Mouse (Mus musculus): ENCODE data around the gene Tor1aip2. TPM values are rescaled to one million over a fixed set of nuclear protein-coding genes. Genes with fewer than 3 reads are reported as not detected.
"Not testable (repeated sequence)": the region's sequence is repeated elsewhere in the genome, so short reads cannot be mapped to it uniquely, and the experiment has no call there.

The Tor1aip2 gene
- polyA plus RNA-seq, 1 experiment from 2014 or later = 69.4 TPM

DNA sequence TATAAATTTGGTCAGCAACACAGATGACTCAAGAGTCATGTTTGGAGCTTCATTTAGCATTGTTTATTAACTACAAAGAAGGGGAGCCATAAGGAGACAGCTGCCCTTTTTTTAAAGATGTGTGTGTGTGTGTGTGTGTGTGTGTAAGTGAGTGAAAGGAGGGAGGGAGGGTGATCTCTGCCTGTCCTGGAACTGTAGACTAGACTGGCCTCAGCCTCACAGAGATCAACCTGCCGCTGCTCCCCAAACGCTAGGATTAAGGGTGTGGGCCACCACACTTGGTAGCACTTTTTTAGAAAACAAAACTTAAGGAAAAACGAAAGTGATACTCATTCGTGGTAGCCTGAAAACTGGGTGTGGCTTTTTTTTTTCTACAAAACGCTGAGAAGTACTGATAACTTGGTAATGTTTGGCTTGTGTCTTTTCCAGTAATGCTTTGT lies 2.0 kb downstream of the Tor1aip2 start:
- Histone ChIP-seq H3K27me3 (replicated peaks; ENCODE audit: control insufficient read depth, insufficient read depth, low read length) (no peaks in the 10 kb centered on the region), H3K4me1 (replicated peaks; ENCODE audit: control insufficient read depth, insufficient read depth, low read length) (peaks cover 19% of the 10 kb centered on the region), H3K36me3 (ENCODE audit: control insufficient read depth, insufficient read depth) (peaks cover 4% of the 10 kb centered on the region; the same call in 1 of the 2 replicates), H3K4me3 (replicated peaks; ENCODE audit: low read length) (no peak overlapping the region), H3K9ac (replicated peaks; ENCODE audit: low read depth, low read length) (no peak overlapping the region), H3K4me2 (ENCODE audit: low read length) (no peak overlapping the region), H3K9me3 (ENCODE audit: control insufficient read depth, low read length) (no peaks in the 10 kb centered on the region), H3K27ac (ENCODE audit: low read length) (no peak overlapping the region)
- ATAC-seq = no peak
- 65% methylated on average over 5 of the region's 5 CpGs for WGBS

DNA sequence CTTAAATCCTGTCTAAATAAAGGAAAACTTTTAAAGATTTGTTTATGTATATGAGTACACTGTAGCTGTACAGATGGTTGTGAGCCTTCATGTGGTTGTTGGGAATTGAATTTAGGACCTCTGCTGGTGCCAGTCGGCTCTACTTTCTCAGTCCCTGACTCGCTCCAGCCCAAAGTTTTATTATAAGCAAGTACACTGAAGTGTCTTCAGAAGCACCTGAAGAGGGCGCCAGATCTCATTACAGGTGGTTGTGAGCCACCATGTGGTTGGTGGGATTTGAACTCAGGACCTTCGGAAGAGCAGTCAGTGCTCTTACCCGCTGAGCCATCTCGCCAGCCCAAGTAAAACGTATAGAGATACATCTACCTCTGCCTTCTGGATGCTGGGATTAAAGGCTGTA lies 4.8 kb downstream of the Tor1aip2 start:
- H3K4me2 ChIP-seq (ENCODE audit: low read length); H3K27me3 ChIP-seq (replicated peaks; ENCODE audit: control insufficient read depth, insufficient read depth, low read length); H3K9ac ChIP-seq (replicated peaks; ENCODE audit: low read depth, low read length); H3K27ac ChIP-seq (ENCODE audit: low read length); H3K9me3 ChIP-seq (ENCODE audit: control insufficient read depth, low read length); ATAC-seq; H3K4me3 ChIP-seq (replicated peaks; ENCODE audit: low read length); H3K36me3 ChIP-seq (ENCODE audit: control insufficient read depth, insufficient read depth): not testable (repeated sequence)
- WGBS = 62% methylated on average over 7 of the region's 7 CpGs
- H3K4me1 ChIP-seq (replicated peaks; ENCODE audit: control insufficient read depth, insufficient read depth, low read length) = peaks cover 20% of the 10 kb centered on the region

DNA sequence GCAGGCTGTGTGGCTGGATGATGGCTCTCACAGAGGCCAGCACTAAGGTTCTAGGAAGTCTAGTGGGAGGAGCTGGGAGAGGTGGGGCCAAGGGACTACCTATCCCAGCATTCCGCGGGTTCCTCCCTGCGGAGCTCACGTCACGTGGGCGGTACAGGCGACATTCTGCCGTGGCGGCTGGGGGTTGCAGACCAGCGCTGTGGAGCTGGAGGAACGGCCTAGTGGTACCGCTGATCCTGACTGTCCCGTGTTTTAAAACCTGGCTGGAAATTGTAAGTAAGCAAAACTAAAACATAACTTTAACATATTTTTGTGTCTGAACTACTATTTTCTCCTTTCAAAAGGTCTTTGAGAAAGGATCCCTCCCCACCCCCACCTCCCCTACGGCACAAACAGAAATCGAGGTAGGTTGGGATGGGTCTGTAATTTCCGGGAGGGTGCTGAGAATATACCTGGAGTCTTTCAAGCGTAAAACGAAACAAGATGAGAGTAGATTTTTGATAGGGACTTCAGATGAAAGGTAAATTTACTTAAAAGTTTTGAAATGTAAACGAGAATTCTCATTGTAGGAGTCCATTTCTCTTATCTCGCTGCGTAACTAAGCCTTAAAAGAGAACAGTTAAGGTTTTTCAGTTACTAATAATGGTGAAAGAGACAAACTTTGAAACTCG lies 5.7 kb downstream of the Tor1aip2 start:
- Histone ChIP-seq H3K27ac (ENCODE audit: low read length) (no peak overlapping the region), H3K4me1 (replicated peaks; ENCODE audit: control insufficient read depth, insufficient read depth, low read length) (peaks cover 19% of the 10 kb centered on the region), H3K36me3 (ENCODE audit: control insufficient read depth, insufficient read depth) (no peaks in the 10 kb centered on the region), H3K9ac (replicated peaks; ENCODE audit: low read depth, low read length) (peak overlapping the region; percentile 57), H3K4me2 (ENCODE audit: low read length) (peak overlapping the region; percentile 62), H3K27me3 (replicated peaks; ENCODE audit: control insufficient read depth, insufficient read depth, low read length) (no peaks in the 10 kb centered on the region), H3K9me3 (ENCODE audit: control insufficient read depth, low read length) (no peaks in the 10 kb centered on the region), H3K4me3 (replicated peaks; ENCODE audit: low read length) (peak overlapping the region; percentile 71)
- 1% methylated on average over 22 of the region's 22 CpGs for WGBS
- ATAC-seq = peak; percentile 89

DNA sequence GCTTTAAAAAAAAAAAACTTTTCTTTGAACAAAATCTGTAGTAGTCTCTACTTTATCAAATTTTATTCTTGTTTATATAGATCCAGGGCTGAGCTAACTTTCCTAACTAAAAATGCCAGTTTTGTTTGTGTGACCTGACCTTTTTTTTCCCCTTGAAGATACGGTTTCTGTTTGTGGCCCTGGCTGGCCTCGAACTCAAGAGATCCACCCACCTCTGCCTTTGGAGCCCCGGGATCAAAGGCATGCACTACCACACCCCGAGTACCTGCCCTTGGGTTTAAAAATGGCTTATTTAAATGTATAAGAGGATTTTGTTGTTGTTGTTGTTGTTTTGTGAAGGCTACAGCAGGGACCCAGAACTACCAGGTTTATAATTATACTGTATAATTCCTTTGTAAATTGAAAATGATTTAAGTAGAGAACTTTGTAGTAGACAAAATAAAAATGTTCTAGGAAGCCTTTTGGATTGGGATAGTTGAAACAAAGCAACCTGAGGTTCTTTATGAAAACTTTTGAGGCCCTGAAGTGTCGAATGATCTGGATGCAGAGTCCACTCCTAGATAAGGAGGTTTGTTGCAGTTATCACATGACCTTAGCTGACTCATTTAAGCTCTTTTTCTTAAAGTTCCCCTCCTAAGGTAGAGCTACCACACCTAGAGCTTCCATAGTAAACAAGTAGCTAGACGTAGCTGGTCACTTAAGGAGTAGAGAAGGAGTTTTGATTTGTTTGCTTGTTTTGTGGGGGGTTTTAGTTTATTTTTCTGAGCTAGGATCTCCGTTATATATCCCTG lies 6.4 kb downstream of the Tor1aip2 start:
- Histone ChIP-seq H3K4me1 (replicated peaks; ENCODE audit: control insufficient read depth, insufficient read depth, low read length) (peaks cover 18% of the 10 kb centered on the region), H3K4me2 (ENCODE audit: low read length) (peak overlapping the region; percentile 55), H3K27me3 (replicated peaks; ENCODE audit: control insufficient read depth, insufficient read depth, low read length) (no peaks in the 10 kb centered on the region), H3K36me3 (ENCODE audit: control insufficient read depth, insufficient read depth) (no peaks in the 10 kb centered on the region), H3K9ac (replicated peaks; ENCODE audit: low read depth, low read length) (no peak overlapping the region), H3K4me3 (replicated peaks; ENCODE audit: low read length) (peak overlapping the region; percentile 32), H3K27ac (ENCODE audit: low read length) (no peak overlapping the region), H3K9me3 (ENCODE audit: control insufficient read depth, low read length) (no peaks in the 10 kb centered on the region)
- WGBS = 47% methylated on average over 7 of the region's 7 CpGs
- ATAC-seq = no peak

DNA sequence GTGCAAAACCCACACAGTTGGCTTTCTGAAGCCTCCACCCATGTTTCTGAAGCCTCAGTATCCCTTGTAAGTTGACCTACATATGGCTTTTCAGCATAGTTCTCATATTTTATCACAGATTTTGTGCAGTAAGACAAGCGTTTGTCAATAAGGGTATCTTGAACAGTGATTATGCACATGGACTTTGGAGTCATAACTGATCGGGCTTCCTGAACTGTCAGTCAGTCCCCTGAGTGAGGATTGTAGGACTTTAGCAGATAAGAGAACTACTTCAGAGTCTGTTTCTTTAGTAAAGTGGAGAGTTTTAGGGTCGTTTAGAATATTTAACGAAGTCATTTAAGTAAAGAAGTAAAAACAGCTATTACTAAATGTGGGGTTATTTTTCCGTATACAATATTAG lies 7.3 kb downstream of the Tor1aip2 start:
- 80% methylated on average over 5 of the region's 5 CpGs for WGBS
- Histone ChIP-seq H3K36me3 (ENCODE audit: control insufficient read depth, insufficient read depth) (no peaks in the 10 kb centered on the region), H3K9me3 (ENCODE audit: control insufficient read depth, low read length) (no peaks in the 10 kb centered on the region), H3K27me3 (replicated peaks; ENCODE audit: control insufficient read depth, insufficient read depth, low read length) (no peaks in the 10 kb centered on the region), H3K27ac (ENCODE audit: low read length) (no peak overlapping the region), H3K4me1 (replicated peaks; ENCODE audit: control insufficient read depth, insufficient read depth, low read length) (peaks cover 18% of the 10 kb centered on the region), H3K4me3 (replicated peaks; ENCODE audit: low read length) (no peak overlapping the region), H3K4me2 (ENCODE audit: low read length) (peak overlapping the region; percentile 9), H3K9ac (replicated peaks; ENCODE audit: low read depth, low read length) (no peak overlapping the region)
- no peak for ATAC-seq

- Histone ChIP-seq H3K9me3 (ENCODE audit: control insufficient read depth, low read length) (no peaks in the 10 kb centered on the region), H3K4me1 (replicated peaks; ENCODE audit: control insufficient read depth, insufficient read depth, low read length) (peaks cover 18% of the 10 kb centered on the region), H3K36me3 (ENCODE audit: control insufficient read depth, insufficient read depth) (no peaks in the 10 kb centered on the region), H3K4me2 (ENCODE audit: low read length) (no peak overlapping the region), H3K27ac (ENCODE audit: low read length) (no peak overlapping the region), H3K4me3 (replicated peaks; ENCODE audit: low read length) (no peak overlapping the region), H3K9ac (replicated peaks; ENCODE audit: low read depth, low read length) (no peak overlapping the region), H3K27me3 (replicated peaks; ENCODE audit: control insufficient read depth, insufficient read depth, low read length) (no peaks in the 10 kb centered on the region)
- WGBS = 15% methylated on average over 4 of the region's 4 CpGs
- ATAC-seq = no peak
These were observed 7.8 kb downstream of the Tor1aip2 start for GRCm38 (mm10) chr1:156043027-156043426.

DNA sequence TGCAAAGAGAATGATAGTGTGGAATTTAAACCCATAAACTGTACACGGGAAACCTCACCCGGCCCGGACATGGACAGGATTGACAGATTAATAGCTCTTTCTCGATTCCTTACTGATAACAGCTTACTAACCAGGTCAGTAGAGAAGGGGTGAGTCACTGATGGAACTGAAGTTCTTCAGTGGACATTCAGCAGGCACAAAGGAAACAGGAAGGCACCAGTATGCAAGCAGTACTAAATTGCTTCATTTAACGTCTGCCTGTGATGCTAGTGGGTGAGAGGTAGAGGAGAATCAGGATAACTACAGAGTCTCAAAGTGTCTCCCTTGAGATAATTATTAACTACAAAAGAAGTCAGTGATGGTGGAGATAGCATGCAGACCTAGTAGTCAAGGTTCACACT lies 9.0 kb downstream of the Tor1aip2 start:
- 91% methylated on average over 5 of the region's 5 CpGs for WGBS
- Histone ChIP-seq H3K27me3 (replicated peaks; ENCODE audit: control insufficient read depth, insufficient read depth, low read length) (no peaks in the 10 kb centered on the region), H3K9me3 (ENCODE audit: control insufficient read depth, low read length) (no peaks in the 10 kb centered on the region), H3K4me1 (replicated peaks; ENCODE audit: control insufficient read depth, insufficient read depth, low read length) (peaks cover 18% of the 10 kb centered on the region), H3K4me2 (ENCODE audit: low read length) (no peak overlapping the region), H3K9ac (replicated peaks; ENCODE audit: low read depth, low read length) (no peak overlapping the region), H3K27ac (ENCODE audit: low read length) (no peak overlapping the region), H3K36me3 (ENCODE audit: control insufficient read depth, insufficient read depth) (no peaks in the 10 kb centered on the region; the same call in 1 of the 2 replicates), H3K4me3 (replicated peaks; ENCODE audit: low read length) (no peak overlapping the region)
- ATAC-seq = no peak

GRCm38 (mm10) chr1:156046688-156047087 lies 11.5 kb downstream of the Tor1aip2 start:
- peaks cover 4% of the 10 kb centered on the region for H3K36me3 ChIP-seq (ENCODE audit: control insufficient read depth, insufficient read depth)
- no peak overlapping the region for H3K9ac ChIP-seq (replicated peaks; ENCODE audit: low read depth, low read length)
- 70% methylated on average over 3 of the region's 3 CpGs for WGBS
- H3K4me3 ChIP-seq (replicated peaks; ENCODE audit: low read length) = no peak overlapping the region
- ATAC-seq = no peak
- H3K4me2 ChIP-seq (ENCODE audit: low read length) = no peak overlapping the region
- no peaks in the 10 kb centered on the region for H3K27me3 ChIP-seq (replicated peaks; ENCODE audit: control insufficient read depth, insufficient read depth, low read length)
- no peak overlapping the region for H3K27ac ChIP-seq (ENCODE audit: low read length)
- peaks cover 14% of the 10 kb centered on the region for H3K4me1 ChIP-seq (replicated peaks; ENCODE audit: control insufficient read depth, insufficient read depth, low read length)
- no peaks in the 10 kb centered on the region for H3K9me3 ChIP-seq (ENCODE audit: control insufficient read depth, low read length)

GRCm38 (mm10) chr1:156058207-156058606 lies 23.0 kb downstream of the Tor1aip2 start:
- H3K36me3 ChIP-seq (ENCODE audit: control insufficient read depth, insufficient read depth) = peaks cover 11% of the 10 kb centered on the region
- H3K4me1 ChIP-seq (replicated peaks; ENCODE audit: control insufficient read depth, insufficient read depth, low read length) = no peaks in the 10 kb centered on the region
- H3K4me3 ChIP-seq (replicated peaks; ENCODE audit: low read length) = no peak overlapping the region
- 96% methylated on average over 2 of the region's 2 CpGs for WGBS
- H3K9me3 ChIP-seq (ENCODE audit: control insufficient read depth, low read length) = no peaks in the 10 kb centered on the region
- no peak overlapping the region for H3K9ac ChIP-seq (replicated peaks; ENCODE audit: low read depth, low read length)
- H3K27ac ChIP-seq (ENCODE audit: low read length) = no peak overlapping the region
- H3K27me3 ChIP-seq (replicated peaks; ENCODE audit: control insufficient read depth, insufficient read depth, low read length) = no peaks in the 10 kb centered on the region
- H3K4me2 ChIP-seq (ENCODE audit: low read length) = no peak overlapping the region
- no peak for ATAC-seq

All from forebrain, embryonic 16.5 days (tissue).